Mouse (Mus musculus): ENCODE results near the gene Camkk1.

Camkk1 gene

DNA sequence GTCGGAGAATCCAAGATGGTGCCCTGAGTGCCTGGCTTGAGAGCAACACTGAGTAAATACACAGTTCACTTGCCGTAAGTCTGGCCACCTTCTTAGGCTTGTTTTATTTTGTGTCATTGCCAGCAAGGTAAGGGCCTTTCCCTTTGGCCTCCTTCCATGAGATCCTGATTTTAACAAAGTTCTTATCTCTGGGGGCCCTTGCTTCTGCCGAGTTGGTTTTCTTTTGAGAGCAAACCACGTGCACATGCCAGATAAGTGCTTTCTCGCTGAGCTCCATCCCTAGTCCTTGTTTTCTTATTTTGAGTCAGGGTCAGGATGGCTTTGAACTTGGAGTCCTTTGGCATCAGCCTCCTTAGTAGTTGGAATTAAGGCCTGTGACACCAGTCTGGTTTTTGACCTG, 38.9 kb downstream of the Camkk1 start:
- DNase-seq: no peak

DNA sequence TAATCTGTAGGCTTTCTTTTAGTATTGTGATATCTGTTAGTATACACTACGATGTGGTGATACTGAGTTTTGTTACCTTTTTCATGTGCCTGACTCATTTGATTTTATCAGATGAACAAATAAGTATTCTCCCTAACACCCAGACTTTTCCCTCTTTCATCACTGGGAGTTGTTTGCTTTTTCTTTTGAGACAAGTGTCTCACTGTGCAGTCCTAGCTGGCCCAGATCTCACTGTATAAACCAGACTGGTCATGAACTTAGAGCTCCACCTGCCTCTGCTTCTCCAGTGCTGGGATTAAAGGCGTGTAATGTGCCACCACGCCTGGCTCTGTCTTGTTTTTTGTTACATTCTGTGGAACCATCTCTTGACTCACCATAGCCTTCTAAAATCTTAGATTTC, 40.8 kb downstream of the Camkk1 start:
- no peak for DNase-seq

DNA sequence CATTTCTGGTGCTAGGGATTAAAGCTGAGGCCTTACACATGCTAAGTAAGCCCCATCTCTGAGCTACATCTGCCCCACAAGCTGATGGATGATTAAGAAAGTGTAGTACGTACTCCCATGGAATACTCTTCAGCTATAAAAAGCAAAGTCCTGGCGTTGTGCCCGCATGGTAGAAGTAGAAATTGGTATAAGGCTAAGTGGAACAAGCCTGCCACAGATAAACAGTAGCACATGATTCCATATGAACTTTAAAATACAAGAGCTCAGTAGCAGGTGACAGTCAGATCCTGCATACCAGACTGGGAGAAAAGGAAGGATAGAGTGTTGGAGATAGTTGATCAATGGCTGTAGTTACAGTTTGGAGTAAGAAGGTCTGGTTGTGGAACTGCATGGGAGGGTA, 42.6 kb downstream of the Camkk1 start:
- DNase-seq: no peak

DNA sequence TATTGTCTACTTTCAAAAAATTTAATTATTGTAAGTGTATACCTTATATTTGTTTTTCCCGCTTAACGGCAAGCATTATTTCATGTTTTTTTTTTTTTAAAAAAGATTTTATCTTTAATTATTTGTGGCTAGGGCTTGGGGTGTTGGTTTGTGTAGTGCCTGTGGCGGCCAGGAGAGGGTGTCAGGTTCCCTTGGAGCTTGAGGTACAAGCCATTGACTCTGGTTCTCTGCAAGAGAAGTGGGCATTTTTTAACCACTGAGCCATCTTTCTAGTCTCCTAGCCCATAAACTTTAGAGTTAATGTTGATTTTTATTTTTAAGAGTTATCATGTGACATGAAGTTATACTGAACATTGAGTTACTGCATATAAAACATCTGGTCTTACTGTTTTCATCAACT, 53.0 kb downstream of the Camkk1 start:
- peak; percentile 58 to 73 for DNase-seq

DNA sequence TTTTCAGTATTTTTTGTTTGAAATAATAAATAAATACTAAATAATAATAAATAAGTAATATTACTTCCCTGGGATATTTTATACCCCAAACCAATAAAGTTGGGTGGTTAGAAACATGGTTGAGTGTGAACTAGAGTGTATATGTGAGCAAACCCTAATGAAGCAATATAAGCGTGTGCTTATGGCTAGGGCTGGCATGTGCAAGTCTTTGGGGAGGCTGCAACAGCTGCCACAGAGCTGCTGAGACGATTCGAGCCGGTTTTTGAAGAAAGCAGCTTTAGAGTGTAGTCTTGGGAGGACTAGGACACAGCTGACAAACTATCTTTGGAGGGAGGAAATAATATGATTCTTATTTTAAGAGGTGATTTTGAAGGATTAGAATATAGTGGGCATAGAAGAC, 57.5 kb downstream of the Camkk1 start:
- DNase-seq: no peak

DNA sequence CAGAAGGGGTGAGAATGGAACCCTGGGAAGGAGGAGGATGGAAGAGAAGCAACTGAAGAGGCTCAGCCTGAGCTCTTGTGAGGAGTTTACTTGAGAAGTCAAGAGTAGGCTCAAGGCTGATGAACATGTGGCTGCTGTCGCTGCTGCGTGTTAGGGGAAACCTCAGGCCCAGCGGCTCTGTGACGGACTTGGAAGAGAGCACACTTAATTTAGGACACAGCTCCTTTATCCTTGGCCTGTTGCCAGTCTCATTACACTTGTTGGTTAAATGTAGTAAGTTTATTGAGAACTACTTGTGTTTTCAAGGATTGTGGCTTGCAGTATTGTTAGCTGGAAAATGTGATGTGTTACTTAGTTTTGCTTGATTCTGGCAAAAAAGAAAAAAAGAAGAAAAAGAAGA, 57.9 kb downstream of the Camkk1 start:
- DNase-seq: no peak

DNA sequence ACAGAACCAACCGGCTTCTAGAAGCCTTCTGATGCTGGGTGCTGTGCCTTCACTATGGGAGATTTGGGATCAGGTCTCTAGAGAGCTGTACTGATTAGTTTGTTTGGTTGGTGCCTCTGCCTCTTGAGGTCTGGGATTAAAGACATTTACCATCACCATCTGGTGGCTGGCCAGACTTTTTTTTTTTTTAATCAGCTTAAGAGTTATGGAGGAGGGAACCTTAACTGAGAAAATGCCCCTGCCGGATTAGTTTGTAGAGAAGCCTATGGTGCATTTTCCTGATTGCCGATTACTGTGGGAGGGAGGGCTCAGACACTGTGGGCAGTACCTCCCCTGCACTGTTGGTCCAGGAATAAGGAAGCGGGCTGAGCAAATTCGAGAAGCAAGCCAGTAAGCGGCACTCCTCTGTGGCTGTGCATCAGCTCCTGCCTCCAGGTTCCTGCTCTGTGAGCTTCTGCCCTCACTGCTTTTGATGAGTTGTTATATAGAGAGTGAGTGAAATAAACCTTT, 58.5 kb downstream of the Camkk1 start:
- no peak for DNase-seq

DNA sequence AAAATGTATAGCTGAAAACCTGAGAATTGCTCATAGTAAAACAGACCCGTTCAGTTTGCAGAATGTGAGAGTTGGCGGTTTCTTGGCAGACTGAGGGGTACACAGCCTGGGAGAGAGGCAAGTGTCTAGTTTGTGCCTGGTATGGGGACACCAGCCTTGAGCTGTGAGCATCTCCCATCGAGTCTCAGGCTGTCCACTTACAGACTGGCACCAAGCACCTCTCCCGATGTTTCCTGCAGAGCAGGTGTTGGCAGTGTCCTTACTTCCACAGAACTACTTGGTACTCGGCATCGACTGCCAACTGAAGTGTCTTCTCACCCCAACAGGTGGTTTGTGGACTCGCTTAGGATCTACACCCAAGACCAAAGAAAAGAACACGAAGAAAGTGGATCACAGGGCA, 59.8 kb downstream of the Camkk1 start:
- DNase-seq: no peak

DNA sequence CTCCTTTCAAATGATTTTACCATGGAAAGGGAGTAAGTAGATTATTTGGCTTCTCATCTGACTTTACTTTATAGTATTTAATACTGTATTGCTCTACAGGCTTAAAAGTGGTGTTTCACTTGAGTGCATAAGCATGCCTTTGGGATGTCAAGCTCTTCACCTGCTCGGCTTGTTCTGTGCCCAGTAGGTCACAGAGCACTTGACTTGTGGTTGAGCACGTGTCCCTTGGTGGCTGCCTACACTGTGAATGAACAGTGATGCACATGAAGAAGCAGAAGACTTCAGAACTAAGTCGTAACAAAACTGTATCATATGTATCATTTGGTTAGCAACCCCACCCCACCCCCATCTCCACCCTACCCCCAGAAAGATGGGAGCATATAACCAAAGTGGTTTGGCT, 61.5 kb downstream of the Camkk1 start:
- DNase-seq: no peak

DNA sequence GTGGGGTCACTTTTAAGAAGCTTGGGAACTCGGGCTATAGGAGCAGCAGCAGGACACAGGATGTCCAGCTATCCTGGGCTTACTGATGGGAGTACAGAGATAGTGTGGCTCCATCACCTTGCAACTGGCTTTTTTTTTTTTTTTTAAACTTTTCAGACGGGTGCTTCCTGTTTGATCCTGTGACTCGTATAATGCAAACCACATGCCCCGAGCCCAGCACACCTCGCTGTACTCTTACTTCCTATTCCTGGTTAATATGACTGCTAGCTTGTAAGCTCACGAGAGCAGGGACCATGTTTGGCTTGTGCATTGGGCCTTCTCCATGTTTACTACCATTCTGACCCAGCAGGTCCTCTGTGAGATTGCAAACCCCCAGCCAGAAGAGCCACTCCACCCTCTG, 65.5 kb downstream of the Camkk1 start:
- DNase-seq: no peak

DNA sequence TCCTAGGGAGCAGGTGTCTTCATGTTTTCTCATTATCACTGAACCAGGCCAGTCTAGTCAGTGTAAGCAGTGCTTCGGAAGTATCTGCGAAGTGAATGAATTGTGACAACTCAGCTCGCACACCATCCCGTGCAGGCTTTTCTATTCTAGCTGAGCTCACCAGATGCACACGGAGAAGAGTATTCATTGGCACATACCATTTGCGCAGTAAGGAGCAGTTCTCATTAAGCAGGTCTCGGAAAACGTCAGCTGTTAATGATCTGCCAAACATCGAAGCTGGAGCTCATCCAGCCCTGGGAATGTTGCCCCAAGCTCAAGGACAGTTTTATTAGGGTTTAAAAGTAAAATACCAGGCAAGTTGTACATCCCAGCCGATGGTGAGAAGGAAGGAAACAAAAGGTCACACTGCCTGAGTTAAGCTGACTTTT, 66.0 kb downstream of the Camkk1 start:
- DNase-seq: peak; percentile 28 to 30

DNA sequence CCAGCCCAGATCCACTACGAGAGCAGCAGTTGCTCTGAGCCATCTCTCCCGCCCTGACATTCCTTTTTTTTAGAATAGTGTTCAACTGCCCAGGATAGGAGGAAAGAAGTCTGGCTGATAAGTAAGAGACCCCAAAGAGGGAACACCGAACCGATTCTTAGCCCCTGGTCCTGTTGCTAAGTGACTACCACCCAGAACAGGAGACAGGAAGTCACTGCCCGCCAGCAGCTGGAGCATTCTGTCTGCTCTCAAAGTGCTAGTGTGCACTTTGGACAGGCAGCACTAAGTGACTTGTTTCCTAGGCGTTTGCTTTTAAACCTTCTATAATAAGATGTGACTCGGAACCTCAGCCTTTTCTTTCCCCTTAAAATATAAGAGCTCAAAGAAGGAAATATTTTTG, 66.6 kb downstream of the Camkk1 start:
- DNase-seq: no peak

DNA sequence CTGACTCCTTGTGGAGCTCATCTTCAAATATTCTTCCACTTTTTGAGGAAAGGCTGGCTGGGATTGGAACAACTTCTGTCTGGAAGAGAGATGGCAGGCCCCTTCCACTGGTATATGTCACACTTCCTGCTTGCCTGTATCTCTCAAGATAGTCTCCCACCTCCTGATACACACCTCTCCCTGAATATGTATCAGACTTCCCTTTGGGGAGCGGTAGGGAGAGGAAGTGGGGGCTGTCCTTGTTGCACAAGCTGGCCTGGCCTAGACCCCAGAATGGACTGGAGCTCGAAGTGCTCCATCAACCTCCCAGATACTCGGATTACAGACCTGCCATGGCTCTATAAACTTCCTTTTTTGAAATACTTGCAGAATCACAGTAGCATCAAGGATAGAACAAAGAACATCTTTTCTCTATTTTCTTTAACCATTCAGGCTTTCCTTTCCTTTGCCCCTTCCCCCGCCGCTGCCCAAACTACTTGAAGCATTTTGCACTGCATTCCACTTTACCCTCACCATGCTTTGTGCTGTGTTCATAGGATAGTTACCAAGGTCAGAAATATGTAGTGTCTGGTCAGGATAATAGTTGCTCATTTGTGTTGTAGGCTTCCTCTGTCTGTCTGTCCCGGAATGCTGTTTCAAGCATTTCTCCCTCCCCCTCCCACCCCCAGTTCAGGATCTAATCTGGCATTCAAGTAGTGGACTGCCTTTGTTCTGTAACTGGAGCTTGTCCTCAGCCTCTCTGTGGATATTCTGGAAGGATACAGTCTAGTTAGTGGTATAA, 69.1 kb downstream of the Camkk1 start:
- DNase-seq: no peak

DNA sequence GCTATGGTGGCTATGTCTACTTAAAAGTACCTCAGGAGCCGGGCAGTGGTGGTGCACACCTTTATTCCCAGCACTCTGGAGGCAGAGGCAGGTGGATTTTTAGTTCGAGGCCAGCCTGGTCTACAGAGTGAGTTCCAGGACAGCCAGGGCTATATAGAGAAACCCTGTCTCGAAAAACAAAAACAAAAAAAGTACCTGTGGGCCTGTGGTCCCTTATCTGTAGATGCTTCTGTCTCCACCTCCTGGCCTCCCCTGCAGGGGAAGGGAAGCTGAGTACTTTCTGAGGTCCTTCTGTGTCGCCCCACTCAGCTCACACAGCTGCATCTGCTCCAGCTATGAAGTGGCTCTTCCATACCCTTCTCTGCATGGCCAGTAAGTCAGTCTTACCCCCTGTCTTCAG, 71.5 kb downstream of the Camkk1 start, which contains the start of gene Itgae:
TSS of gene Itgae (plus strand) at position 301 of the 400 bp plus-strand sequence.
- DNase-seq: no peak

DNA sequence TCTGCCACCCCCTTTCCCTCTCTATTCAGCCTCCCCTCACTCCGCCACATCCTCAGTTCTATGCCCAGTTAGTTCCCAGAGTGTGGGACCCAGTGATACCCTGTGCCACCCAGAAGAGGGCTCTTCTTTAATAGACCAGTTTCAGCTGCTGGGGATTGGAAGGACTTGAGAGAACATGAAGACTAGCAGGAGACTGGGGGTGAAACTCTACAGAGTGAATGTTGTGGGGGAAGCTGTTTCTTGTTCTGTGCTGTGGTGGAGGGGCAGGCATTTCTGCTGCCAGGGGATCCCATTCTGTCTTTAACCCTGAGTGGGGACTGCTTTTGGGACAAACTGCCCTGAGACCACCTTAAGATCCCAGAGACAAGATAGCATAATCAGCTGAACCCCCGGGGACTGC, 72.0 kb downstream of the Camkk1 start:
- no peak for DNase-seq

All from cerebellum, postnatal 14 days (tissue).